Mouse (Mus musculus) testis, adult 2 months (tissue): Measurements from ENCODE around the gene Gm49601.

Source experiments
- CTCF ChIP-seq: fragments of 200-500 bp; IDR thresholded peaks from 2 replicates; pipeline ENCODE4 v1.5.1; 2012; ENCODE audit warnings: low read depth, mild to moderate bottlenecking, inconsistent platforms, low read length, moderate library complexity; ENCODE audit not compliant: control insufficient read depth, insufficient read depth, insufficient replicate concordance
- POLR2A ChIP-seq: fragments of 200-500 bp; IDR thresholded peaks from 2 replicates; pipeline ENCODE4 v1.6.1; 2012; ENCODE audit warnings: low read depth, mild to moderate bottlenecking, inconsistent platforms, low read length, moderate library complexity; ENCODE audit not compliant: control insufficient read depth

DNA sequence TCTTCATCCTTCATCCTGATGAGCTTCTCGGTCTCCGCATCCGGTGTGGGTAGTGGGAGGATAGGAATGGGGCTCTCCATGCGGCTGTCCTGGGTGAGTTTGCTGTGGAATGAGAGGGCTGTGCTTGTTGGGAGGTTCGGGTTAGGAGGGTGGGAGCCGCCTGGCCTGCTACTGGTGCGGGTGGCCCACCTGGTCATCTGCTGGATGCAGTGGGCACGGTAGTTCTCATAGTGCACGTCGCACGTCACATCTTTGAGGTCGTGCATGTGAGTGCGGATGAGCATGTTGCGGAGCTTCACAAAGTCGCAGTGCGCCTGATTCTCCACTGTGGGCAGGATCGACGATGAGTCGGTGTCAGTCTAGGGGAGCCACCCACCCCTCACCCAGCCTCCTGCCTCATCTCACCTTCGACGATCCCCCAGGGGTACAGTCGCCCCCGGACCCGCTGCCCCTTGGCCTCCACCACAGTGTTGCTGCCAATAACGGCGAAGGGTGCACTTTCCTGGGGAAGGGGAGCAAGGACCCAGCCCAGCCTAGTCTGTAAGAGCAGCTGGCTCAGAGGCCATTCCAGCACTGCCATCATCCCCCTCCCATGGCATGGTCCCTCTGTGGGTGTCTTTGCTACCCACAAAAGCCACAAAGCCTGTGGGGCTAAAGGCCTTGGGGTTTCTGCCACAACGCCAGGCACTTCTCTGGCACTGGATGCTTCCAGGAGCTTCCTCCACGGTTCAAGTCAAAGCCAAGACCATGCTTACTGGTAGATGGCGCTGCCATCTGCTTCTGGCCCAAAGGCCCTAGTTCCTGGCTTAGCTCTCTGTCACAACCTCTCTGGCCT lies 3.1 kb downstream of the Gm49601 start:
- TF ChIP-seq CTCF (no peak), POLR2A (no peak)
